ENCODE assay signal across 8 mouse cellular contexts in the genomic region with DNA sequence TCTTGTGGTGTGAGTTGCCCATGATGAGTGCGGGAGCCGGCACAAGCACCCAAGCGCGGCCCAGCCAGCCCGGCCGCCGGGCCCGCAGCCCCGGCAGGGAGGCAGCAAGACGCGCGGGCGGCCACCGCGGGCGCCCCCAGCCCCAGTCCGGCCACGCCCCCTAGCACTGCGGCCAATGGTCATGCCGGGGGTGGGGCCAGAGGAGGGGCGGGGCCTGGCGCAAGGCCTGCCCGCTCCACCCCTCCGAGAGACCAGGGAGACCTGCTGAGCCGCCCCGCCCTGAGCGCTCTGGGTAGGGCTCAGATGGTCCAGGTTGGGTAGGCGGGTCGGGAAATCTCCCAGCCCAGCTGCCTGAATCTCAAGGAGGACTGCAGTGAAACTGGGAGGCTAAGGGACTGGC. TPM values are rescaled to one million over a fixed set of nuclear protein-coding genes. Genes with fewer than 3 reads are reported as not detected.
DNase-seq lines count a peak whose midpoint lies in the region; ATAC-seq and TF ChIP-seq lines count a peak whose summit lies in the region.

No protein-coding gene starts in this region.

- peak; percentile 85 for ATAC-seq in limb, embryonic 11.5 days (ENCODE audit: insufficient number of reproducible peaks, low FRiP score, low TSS enrichment, low read depth)
- peak; percentile 93 for ATAC-seq in midbrain, embryonic 11.5 days (ENCODE audit: low FRiP score)

- H3K9me3 ChIP-seq in limb, embryonic 11.5 days (ENCODE audit: control insufficient read depth, low read length) = no peaks in the 10 kb centered on the region
- no peaks in the 10 kb centered on the region for H3K9me3 ChIP-seq in midbrain, embryonic 11.5 days (ENCODE audit: control insufficient read depth, low read length)

- TF ChIP-seq CTCF in small intestine, adult 2 months (IDR thresholded peaks at IDR 0.05; ENCODE audit: extremely low read depth, insufficient read length, insufficient replicate concordance, low read depth, low read length) = no peak

- H3K27me3 ChIP-seq in limb, embryonic 11.5 days (ENCODE audit: control insufficient read depth, insufficient read depth, low read length) = no peaks in the 10 kb centered on the region
- H3K27me3 ChIP-seq in midbrain, embryonic 11.5 days (ENCODE audit: control insufficient read depth, insufficient read depth, low read length) = no peaks in the 10 kb centered on the region
- H3K27me3 ChIP-seq in small intestine, adult 2 months (ENCODE audit: control insufficient read depth, insufficient read depth, low read length) = no peaks in the 10 kb centered on the region

- H3K4me2 ChIP-seq in limb, embryonic 11.5 days (ENCODE audit: low read depth, severe bottlenecking) = peak overlapping the region; percentile 97
- H3K4me2 ChIP-seq in midbrain, embryonic 11.5 days = peak overlapping the region; percentile 84

- H3K4me1 ChIP-seq in limb, embryonic 11.5 days (ENCODE audit: control insufficient read depth, insufficient read depth, low read length) = peaks cover 7% of the 10 kb centered on the region; the same call in 1 of the 2 replicates
- peaks cover 28% of the 10 kb centered on the region for H3K4me1 ChIP-seq in midbrain, embryonic 11.5 days (ENCODE audit: control insufficient read depth, insufficient read depth, low read length)
- H3K4me1 ChIP-seq in small intestine, adult 2 months (ENCODE audit: control insufficient read depth, insufficient read depth, insufficient read length, low read length) = peaks cover 58% of the 10 kb centered on the region

- 0% methylated on average over 12 of the region's 29 CpGs for WGBS in limb, embryonic 11.5 days
- 0% methylated on average over 26 of the region's 29 CpGs for WGBS in midbrain, embryonic 11.5 days
- WGBS in small intestine, adult 2 months = 1% methylated on average over 29 of the region's 29 CpGs

- no peak for TF ChIP-seq POLR2A in small intestine, adult 2 months (IDR thresholded peaks at IDR 0.05; ENCODE audit: low read depth, low read length)

- no peaks in the 10 kb centered on the region for H3K36me3 ChIP-seq in limb, embryonic 11.5 days (ENCODE audit: control insufficient read depth, insufficient read depth, low read length)
- no peaks in the 10 kb centered on the region for H3K36me3 ChIP-seq in midbrain, embryonic 11.5 days (ENCODE audit: control insufficient read depth, insufficient read depth, low read length)
- peaks cover 14% of the 10 kb centered on the region for H3K36me3 ChIP-seq in small intestine, adult 2 months (ENCODE audit: control insufficient read depth, insufficient read depth, low read length)

- H3K27ac ChIP-seq in limb, embryonic 11.5 days (replicated peaks; ENCODE audit: low read depth, low read length) = no peak overlapping the region
- H3K27ac ChIP-seq in midbrain, embryonic 11.5 days (ENCODE audit: low read depth, low read length) = no peak overlapping the region
- H3K27ac ChIP-seq in small intestine, adult 2 months (ENCODE audit: insufficient read depth, low read depth, low read length) = no peak overlapping the region

- peak; percentile 81 to 90 for DNase-seq in adrenal gland, adult (ENCODE audit: inconsistent age in 2 of 2, low spot score in 1 of 2)
- DNase-seq in adrenal gland, adult 8-10 months = no peak
- peak; percentile 85 to 91 for DNase-seq in cerebellum, postnatal 25 days
- DNase-seq in frontal cortex, postnatal 14 days (ENCODE audit: low spot score in 2 of 2) = peak; percentile 57 to 65
- peak; percentile 82 for DNase-seq in kidney, adult 11 months
- peak; percentile 91 for DNase-seq in limb, embryonic 11.5 days (ENCODE audit: low spot score)
- peak; percentile 98 for DNase-seq in midbrain, embryonic 11.5 days (ENCODE audit: low spot score, missing footprints)

- H3K4me3 ChIP-seq in limb, embryonic 11.5 days (ENCODE audit: low read depth, low read length) = peak overlapping the region; percentile 82
- H3K4me3 ChIP-seq in midbrain, embryonic 11.5 days (ENCODE audit: low read depth, low read length) = peak overlapping the region; percentile 73
- H3K4me3 ChIP-seq in small intestine, adult 2 months (ENCODE audit: low read depth, low read length) = peak overlapping the region; percentile 56

- peak overlapping the region; percentile 70 for H3K9ac ChIP-seq in limb, embryonic 11.5 days (ENCODE audit: low read length)
- peak overlapping the region; percentile 65 for H3K9ac ChIP-seq in midbrain, embryonic 11.5 days (ENCODE audit: low read length)

RNA-seq across cellular contexts. Expression of a gene that starts 22.1 kb away (rescaled TPM):
- total RNA-seq in adrenal gland, adult 8-10 months (2022) = 10 to 100 TPM; 23.9 to 44.8 (median 34.4) TPM
- polyA plus RNA-seq in limb, embryonic 11.5 days (2014; fragmentation: Nextera tagmentation; extraction: Ambion mirVana) = 3.7 and 4.2 TPM in 2 replicates
- polyA plus RNA-seq in midbrain, embryonic 11.5 days (2014; fragmentation: Nextera tagmentation; extraction: Ambion mirVana) = 3.3 and 3.7 TPM in 2 replicates
- polyA plus RNA-seq in small intestine, adult 2 months (2012; rRNA removed) = 102 and 267 TPM in 2 replicates

RNA-seq across cellular contexts. Expression of a gene that starts 48.3 kb away (rescaled TPM):
- 1 to 10 TPM in 3 of 4 experiments, under 1 TPM in 1; 0.73 to 2.5 (median 1.1) TPM for total RNA-seq in adrenal gland, adult 8-10 months (2022)
- 0.47 and 0.59 TPM in 2 replicates for polyA plus RNA-seq in limb, embryonic 11.5 days (2014; fragmentation: Nextera tagmentation; extraction: Ambion mirVana)
- polyA plus RNA-seq in midbrain, embryonic 11.5 days (2014; fragmentation: Nextera tagmentation; extraction: Ambion mirVana) = 0.51 and 0.53 TPM in 2 replicates
- polyA plus RNA-seq in small intestine, adult 2 months (2012; rRNA removed) = 0.34 and 0.37 TPM in 2 replicates

RNA-seq across cellular contexts. Expression of a gene that starts 49.5 kb away (rescaled TPM):
- total RNA-seq in adrenal gland, adult 8-10 months (2022) = 100 to 1,000 TPM in 1 of 4 experiments, 10 to 100 TPM in 3; 83.3 to 108 (median 89.0) TPM
- 83.1 and 84.8 TPM in 2 replicates for polyA plus RNA-seq in limb, embryonic 11.5 days (2014; fragmentation: Nextera tagmentation; extraction: Ambion mirVana)
- polyA plus RNA-seq in midbrain, embryonic 11.5 days (2014; fragmentation: Nextera tagmentation; extraction: Ambion mirVana) = 105 and 106 TPM in 2 replicates
- polyA plus RNA-seq in small intestine, adult 2 months (2012; rRNA removed) = 5.5 and 7.8 TPM in 2 replicates

RNA-seq across cellular contexts. Expression of a gene that starts 49.5 kb away (rescaled TPM):
- 10 to 100 TPM; 21.7 to 31.7 (median 25.4) TPM for total RNA-seq in adrenal gland, adult 8-10 months (2022)
- 30.5 and 32.3 TPM in 2 replicates for polyA plus RNA-seq in limb, embryonic 11.5 days (2014; fragmentation: Nextera tagmentation; extraction: Ambion mirVana)
- polyA plus RNA-seq in midbrain, embryonic 11.5 days (2014; fragmentation: Nextera tagmentation; extraction: Ambion mirVana) = 20.0 and 26.9 TPM in 2 replicates
- polyA plus RNA-seq in small intestine, adult 2 months (2012; rRNA removed) = 2.3 and 6.4 TPM in 2 replicates

Comparison
In these comparisons a context has a peak if more than half of its experiments do, and no peak if none do; other contexts are left out.
1. RNA of a gene that starts 22.1 kb away (polyA plus RNA-seq): 102 to 267 TPM in small intestine, adult 2 months; 3.7 to 4.2 TPM in limb, embryonic 11.5 days and 3.3 to 3.7 TPM in midbrain, embryonic 11.5 days; every median in the first group is over 10 times any median in the second.
2. Peak in every context shown above with its lines, with median percentiles within 50 percentile points of each other: H3K4me3 ChIP-seq.